Mouse (Mus musculus) c-Kit-negative CD71-positive TER-119-positive erythroid progenitor cells, embryonic 14.5 days (primary cell): ENCODE data around the gene Ndufb6.

ENCODE experiments used
- DNase-seq: peaks from one replicate; pipeline ENCODE4 v3.0.0-alpha.2; 2013; ENCODE audit warnings: low read depth, low spot score

The Ndufb6 gene

DNA sequence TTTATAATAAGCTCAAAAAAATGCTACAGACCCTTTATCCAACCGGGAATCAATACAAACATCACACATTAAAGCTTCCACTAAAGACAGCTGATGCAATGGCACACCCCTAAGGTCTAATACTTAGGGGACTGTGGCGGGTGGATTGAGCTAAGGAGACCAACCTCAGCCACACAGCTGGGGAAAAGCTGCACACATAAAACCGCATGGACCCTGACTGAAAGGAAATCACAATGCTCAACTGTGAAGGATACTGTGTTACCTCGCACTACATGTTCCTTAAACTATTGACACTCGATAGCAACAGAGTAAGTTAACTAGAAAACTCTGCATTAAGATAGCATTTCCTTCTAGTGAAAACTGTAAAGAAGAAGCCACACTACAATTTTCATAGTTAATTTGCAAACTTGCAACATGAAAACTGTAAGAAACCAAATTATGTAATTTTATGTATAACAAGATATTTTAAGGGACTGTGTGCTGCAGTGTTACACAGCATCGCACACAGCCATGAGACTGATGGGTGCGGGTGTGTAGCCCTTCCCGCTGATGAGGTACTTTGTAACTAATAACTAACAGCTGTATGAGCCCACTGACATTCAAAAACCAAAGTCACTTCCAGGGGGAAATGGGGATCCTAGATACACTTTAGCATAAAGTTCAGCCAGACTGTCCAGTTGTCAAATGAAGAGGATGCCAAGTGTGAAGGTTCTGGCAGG, 24.7 kb downstream of the Ndufb6 start:
- no peak for DNase-seq

DNA sequence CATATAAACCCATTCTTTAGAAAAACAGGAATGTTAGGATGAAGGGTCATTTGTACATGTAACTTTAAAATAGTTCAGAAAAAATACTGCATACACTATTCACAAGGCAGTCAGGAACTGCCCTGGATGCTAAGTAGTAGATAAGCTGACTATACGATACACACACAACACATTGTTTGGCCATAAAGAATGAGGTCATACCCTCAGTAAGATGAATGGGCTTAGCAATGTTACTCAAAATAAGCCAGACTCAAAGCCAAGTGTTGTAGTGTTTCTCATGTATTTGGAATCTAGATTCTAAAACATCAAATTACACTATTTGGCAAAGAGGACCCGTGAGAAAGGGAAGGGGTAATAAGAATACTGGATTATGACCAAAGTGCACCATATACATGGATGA, 25.5 kb downstream of the Ndufb6 start:
- DNase-seq, result no peak

DNA sequence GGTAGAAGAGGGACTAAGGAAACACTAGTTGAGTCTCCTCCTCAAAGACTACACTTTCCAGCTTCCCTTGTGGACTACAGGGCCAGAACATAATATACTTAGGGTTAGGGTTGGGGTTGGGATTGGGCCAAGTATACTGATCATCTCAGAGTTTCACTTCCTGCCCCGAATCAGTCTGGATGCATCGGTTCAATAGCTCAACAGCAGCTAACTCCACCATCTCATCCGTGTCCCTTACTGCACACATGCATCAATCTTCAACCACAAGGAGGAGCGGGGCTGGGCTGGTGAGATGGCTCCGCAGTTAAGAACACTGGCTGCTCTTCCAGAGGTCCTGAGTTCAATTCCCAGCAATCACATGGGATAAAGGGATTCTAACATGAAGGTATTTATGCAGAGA, 28.2 kb downstream of the Ndufb6 start:
- DNase-seq, result no peak

DNA sequence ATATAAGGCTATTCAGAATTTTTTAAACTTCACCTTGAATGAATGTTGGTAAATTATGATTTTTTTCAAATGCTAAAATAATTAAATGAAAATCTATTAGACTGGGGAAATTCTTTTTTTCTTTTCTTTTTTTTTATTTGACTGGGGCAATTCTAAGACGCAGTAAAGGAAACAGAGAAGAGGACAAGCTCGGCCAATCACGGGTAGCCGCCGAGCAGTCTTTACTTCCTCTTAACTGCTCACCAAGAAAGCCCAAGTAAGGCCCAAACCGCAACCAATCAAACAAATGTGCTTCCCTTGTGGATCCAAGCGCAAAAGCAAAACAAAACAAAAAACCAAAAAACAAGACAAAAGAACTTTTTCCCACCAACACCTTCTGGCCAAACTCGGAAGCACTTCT, 35.2 kb downstream of the Ndufb6 start:
- no peak for DNase-seq

DNA sequence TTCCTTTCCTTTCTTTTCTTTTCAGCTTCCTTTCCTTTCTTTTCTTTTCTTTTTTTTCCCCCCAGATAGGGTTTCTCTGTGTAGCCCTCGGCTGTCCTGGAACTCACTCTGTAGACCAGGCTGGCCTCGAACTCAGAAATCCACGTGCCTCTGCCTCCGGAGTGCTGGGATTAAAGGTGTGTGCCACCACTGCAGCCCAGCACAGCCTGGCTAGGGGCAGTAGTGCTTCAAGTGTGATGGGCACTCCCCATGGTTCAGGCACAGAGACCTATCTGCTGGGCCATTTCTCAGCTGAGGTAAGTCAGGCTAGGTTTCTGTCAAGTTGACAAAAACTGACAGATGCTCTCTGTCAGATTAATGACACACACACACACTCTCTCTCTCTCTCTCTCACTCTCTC, 36.2 kb downstream of the Ndufb6 start:
- no peak for DNase-seq

DNA sequence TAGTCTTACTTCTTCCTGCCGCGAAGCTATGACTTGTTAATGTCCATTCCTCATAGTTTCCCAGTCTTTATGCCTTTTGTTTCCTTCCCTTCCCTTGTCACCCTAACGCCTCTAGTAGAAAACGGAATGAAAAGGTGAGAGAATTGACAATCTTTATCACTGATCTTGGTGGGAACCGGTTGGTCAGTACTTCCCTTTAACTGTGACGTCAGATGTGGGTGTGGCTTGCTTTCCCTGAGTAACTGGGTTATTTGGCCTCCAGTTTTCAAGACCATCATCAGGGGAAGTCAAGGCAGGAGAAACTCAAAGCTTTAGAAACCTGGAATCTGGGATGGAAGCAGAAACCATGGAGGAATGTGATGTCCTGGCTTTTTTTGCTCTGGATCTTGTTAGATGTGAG, 37.3 kb downstream of the Ndufb6 start:
- no peak for DNase-seq

DNA sequence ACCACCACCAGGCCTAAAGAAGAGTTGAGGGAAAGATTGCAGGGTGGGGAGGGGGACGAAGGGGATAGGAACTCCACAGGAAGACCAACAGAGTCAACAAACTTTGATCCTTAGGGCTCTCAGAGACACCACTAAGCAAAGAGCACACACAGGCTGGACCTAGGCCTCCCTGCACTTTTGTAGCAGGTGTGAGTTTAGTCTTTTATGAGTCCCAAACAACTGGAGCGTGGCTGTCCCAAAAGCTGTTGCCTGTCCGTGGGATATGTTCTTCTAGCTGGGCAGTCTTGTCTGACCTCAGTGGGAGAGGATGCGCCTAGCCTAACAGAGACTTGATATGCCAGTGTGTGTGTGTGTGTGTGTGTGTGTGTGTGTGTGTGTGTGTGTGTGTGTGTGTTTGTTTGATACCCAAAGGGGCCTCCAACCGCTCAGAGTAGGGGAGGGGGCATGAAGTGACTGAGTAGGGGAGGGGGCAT, 38.9 kb downstream of the Ndufb6 start:
- no peak for DNase-seq

DNA sequence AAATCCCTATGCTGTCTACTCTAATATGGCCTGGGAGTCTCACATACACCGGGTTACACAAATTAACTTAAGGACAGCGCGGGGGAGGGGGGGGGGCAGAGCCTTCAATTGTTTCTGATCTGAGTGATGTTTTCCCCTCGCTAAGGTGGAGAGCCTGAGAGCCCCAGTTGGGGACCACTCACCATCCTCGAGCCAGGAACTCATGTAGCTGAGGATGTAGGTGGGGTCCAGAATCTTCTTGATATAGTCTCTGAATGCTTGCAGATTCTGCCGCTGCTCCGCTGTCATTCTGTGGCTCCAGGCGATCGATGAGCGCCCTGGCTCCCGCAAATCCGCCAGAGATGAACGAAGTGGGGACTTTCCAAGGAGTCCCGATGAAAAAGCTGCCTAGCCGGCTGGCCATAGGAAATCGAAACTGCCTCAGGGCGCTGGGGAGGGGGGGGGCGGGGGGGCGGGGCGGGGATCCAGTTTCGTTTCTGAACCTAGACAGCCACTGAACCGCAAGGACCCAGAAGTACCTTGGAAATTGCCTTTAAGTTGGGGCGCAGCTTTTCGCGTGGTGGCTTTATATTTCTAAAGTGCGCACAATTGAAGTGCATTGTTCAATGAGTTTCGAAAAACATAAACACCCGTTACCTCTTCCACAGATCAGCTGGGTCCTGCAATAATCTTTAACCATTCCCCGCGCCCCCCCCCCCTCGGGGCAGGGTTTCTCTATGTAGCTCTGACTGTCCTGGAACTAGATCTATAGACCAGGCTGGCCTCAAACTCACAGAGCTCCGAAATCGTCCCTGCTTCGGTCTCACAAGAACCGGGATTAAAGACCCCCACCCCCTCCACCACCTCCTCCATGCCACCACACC, 39.6 kb downstream of the Ndufb6 start, which contains the start of gene Ddx58:
TSS of gene Ddx58 (minus strand) at position 420 of the 863 bp plus-strand sequence.
- no peak for DNase-seq

DNA sequence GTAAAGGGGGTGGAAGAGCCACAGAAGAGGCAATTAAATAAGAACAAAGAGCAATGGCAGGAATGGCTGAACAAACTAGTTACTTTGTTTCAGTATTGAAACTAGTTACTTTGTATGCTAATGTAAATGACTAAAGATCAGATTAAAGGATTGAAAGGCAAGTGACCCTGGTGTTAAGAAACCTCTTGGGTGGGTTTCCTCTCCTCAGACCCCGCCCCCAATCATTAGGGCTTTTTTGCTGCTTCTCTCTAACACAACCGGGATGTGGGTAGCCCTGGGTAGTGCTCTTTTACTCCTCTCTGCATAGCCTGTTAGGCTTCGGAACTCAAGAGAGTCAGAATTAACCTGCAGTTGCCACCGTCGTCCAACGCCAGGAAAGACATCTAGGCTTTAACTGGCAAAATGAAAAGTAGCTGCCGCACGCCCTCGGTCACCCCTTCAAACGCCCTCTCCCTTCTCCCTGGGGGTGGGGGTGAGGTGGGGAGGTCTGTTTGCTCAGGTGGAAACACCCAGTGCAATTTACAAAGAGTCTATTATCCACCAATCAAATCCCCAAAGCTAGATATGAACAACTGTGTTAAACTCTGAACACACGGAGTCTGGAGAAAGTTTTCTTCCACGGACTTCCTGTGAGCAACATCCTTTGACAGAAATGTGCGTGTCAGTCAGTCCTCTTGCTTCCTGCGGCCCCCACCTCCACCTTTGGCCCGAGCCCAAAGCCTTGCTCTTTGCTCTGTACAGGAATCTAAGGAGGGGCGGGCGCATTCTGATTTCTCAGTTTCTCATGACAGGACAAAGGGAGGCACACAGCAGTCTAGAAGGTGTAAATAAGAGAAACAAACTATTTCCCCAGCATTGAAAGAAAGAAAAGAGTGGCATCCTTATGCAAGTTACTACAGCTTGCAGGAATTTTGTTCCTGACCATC, 40.5 kb downstream of the Ndufb6 start:
- no peak for DNase-seq

DNA sequence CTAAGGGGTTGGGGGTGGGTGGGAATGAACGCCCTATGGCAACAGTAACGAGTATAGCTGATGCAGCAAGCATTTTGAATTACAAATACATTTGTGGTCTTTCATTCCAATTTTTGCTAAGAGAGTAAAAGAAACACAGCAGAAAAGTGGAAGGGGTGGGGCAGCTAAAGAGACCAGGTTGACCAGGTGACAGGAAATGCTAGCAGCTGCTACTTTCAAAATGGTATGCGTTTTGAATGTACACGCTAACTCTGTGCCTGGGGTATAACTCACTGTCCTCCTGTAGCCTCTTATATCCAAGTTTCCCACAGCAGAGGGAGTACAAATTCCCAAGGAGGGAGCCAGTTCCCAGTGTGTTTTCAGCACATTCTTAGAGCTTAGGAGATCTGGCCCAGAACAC, 42.4 kb downstream of the Ndufb6 start:
- no peak for DNase-seq

DNA sequence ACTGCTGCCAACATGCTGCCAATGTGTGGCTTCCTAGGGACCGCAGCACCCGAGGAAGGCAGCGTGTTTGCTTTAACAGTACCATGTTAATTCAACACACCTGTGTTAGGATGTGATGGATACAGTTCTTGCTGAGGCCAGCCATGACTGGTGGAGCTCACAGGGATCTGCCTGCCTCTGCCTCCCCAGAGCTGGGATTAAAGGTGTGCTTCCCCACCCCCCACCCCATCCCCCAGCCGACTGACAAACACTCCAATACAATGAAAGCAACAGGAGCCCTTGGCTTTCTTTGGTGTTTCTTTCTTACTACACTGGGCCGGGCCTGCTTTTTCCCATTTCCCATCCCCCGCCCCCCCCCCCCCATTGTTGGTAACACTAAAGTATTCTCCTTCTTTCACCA, 45.0 kb downstream of the Ndufb6 start:
- no peak for DNase-seq

DNA sequence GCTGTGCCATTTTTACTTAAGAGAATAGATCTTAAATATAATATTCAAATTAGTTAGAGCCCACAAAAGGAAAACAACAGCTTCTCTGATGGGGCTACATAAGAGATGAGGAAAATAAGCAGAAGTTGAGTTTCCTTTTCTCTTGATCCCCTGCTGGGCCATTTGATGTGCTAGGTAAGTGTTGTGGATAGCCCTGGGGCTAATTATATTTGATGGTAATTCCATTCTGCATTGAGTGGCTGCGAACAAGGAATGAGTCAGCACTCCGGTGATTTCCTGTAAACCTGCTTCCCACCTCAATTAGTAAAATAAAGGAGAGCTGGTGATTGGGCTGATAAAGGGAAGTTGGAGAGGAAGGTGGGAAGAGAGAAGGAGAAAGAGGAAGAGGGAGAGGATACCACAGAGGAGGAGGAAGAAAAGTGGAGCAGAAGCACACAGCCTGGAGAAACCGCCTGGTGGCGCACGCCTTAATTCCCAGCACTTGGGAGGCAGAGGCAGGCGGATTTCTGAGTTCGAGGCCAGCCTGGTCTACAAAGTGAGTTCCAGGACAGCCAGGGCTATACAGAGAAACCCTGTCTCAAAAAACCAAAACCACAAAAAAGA, 46.1 kb downstream of the Ndufb6 start:
- no peak for DNase-seq

DNA sequence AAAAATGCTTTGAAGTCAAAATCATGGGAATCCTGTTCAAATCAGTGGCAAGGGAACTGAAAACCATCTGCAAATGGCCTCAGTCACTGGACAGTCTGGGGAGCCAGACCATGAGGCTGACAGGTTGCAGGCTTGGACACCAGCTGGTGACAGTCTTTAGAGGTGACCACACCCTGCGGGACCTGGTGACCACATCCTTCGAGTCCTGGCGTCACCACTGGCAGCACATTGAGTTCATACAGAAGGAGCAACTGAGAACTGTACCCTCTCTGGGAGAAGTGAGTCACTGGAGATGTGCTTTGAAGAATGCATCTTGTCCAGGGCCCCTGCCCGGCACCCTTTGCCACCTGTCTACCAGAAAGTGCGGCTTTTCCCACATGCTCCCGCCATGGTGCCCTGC, 49.5 kb downstream of the Ndufb6 start:
- DNase-seq, result no peak

DNA sequence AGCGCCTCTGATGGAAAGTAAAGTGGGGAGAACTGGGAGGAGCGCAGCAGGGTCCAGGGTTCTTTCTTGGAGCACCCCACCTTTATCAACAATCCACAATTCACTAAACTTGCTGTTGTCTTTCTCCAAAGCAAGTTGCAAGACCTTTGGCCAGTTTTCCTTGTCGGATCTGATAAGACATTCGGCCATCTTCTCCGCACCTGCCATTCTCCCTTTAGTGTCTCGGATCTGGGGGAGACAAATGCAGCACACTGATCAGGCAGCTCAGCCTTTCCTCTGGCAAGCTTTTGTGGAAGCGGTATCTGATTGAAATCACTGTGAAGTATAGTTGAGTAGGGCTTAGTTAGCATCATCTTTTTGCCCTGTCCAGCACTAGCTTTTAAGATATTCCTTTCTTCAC, 51.3 kb downstream of the Ndufb6 start:
- no peak for DNase-seq

DNA sequence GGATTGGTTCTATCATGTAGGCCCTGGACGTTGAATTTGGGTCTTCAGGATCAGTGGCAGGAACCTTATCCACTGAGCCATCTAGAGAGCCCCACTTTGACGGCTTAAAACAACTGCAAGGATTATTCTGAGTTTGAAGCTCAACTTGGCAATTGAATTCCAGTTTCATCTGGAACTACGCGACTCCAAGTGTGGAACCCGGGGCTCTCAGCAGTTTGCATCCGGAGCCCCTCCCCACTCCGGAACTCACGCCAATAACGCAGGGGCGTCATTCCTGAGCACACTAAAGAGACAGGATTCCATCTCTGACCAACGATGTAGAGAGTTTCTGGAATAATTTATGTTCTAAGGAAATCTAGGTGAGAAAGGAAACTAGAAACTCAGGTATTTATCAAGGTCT, 52.1 kb downstream of the Ndufb6 start:
- DNase-seq, result no peak

DNA sequence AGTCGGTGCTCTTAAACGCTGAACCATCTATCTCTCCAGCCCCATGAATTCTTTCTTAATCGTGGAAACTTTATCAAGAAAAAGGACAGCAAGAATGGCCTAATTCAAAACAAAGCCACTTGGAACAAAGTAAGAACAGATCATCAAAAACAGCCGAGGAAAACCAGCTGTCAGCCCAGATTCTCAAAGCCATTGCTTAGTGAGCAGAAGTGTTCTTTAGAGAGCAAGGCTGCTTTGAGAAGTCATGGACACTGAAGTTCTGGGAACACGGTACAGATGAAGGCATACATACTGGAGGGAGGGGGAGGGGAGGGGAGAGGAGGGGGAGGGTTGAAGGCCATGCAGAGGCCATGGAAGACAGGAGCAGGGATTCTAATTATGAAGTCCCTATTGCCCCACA, 53.1 kb downstream of the Ndufb6 start:
- DNase-seq, result no peak

DNA sequence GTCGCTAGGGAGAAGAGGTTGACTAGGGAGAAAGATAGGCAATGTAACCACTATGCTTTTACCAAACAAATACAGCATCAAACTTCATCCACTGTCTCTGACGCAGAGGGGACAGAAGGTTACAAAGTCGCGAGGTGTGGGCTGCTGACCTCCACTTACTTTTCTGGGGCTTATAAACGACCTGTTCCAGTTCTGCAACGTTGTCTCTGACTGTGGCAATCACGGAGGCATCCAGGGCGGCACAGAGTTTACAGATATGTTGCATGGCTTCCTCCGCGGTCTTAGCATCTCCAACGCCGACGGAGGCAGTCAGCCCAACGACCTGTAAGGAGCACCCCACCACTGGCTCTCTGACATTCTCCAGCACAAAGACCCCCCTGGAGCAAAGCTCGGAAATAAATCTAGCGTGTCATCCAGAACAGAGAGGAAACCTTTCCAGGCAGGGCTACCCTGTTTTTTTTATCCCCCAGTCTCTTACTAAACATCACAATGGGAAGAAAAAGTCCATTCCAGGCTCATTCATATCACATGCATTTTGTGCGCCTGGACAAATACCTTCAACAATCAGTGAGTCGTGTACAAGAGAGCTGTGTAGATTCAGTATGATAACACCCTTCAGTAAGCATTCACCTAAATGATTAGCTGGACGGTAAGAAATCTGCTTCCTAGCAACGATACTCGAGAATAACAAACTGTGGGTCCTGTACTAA, 57.2 kb downstream of the Ndufb6 start:
- DNase-seq, result no peak

DNA sequence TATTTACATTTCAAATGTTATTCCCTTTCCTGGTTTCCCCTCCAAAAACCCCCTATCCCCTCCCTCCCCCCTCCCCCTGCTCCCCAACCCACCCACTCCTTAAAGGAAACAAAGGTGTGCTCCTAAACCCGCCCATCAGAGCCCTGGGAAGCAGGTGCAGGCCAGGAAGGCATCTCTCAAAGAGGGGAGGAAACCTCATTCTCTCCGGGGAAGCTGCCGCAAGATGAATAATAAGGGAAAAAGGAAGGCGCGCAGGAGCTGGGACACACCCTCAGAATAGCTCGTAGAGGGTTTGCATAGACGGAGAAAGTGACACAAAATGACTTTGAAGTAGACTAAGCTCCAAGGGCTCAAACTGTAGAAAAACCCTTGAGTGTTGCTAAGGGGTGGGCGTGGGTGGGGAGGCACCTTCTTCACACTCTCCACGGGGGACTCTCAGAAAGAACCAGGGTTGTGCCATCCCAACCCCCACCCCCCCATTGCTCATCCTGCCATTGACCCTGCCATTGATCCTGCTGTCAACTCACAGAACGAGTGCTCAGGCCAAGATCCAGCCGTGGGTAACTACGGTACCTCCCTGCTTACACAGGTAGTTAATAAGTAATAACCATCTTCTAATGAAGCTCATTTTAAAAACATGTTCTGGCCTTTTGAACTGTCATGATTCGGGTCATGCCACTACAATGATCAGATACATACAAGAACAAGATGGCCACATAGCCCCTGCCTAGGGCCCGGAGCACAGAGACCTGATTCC, 58.0 kb downstream of the Ndufb6 start:
- DNase-seq, result no peak
